Mouse (Mus musculus): ENCODE data around the gene Col27a1. TPM values are rescaled to one million over a fixed set of nuclear protein-coding genes. Genes with fewer than 3 reads are reported as not detected.

Gene Col27a1
- total and polyA plus RNA-seq, 3 experiments = not detected

DNA sequence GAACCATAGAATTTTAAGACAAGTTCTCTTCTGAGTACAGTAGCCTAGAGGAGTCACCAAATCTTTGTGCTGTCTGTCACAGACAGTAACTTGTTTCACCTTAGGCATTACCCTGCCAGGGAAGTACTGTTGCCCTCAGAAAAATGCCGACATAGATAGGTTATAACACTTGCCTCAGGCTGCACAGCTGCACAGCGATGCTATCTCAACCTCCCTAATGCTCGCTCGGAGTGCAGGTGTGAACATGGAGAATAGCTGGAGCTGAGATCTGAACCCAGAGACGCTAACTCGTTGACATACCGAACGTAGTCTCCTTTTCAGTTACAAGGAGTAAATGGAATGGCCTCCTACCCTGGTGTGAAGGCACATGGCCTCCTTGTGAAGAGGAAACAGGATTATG is 84.4 kb downstream of the Col27a1 start:
- Histone ChIP-seq H3K4me1 (ENCODE audit: control insufficient read depth in 1 of 2, insufficient read depth in 2 of 2, low read length in 2 of 2) (no peaks in the 10 kb centered on the region), H3K9me3 (replicated peaks; ENCODE audit: insufficient read depth, low read length) (no peaks in the 10 kb centered on the region), H3K9ac (ENCODE audit: control insufficient read depth, low read depth, low read length, poor library complexity, severe bottlenecking) (no peak overlapping the region), H3K4me3 (ENCODE audit: control insufficient read depth in 1 of 2, insufficient read depth in 1 of 2, low read depth in 2 of 2, low read length in 2 of 2) (no peak overlapping the region), H3K27ac (ENCODE audit: control insufficient read depth, low read depth, low read length) (no peak overlapping the region), H3K27me3 (ENCODE audit: control insufficient read depth in 1 of 2, insufficient read depth in 2 of 2, low read length in 2 of 2) (no peaks in the 10 kb centered on the region), H3K79me2 (ENCODE audit: control insufficient read depth, insufficient read depth, low read length, poor library complexity) (no peaks in the 10 kb centered on the region), H3K36me3 (ENCODE audit: control insufficient read depth in 1 of 2, insufficient read depth in 2 of 2, low read length in 2 of 2) (no peaks in the 10 kb centered on the region)
- no peak for DNase-seq (ENCODE audit: low read depth, low spot score)
- TF ChIP-seq GATA1 (IDR thresholded peaks at IDR 0.05; ENCODE audit: low read depth, low read length) (no peak), UBTF (IDR thresholded peaks at IDR 0.05; ENCODE audit: borderline replicate concordance, insufficient read depth, low read depth, low read length) (no peak), RAD21 (IDR thresholded peaks at IDR 0.05; ENCODE audit: low read depth, low read length) (no peak), POLR2AphosphoS5 (IDR thresholded peaks at IDR 0.05; ENCODE audit: borderline replicate concordance, low read depth, low read length) (no peak), ZMIZ1 (IDR thresholded peaks at IDR 0.05; ENCODE audit: low read depth, low read length) (no peak), POLR2A (IDR thresholded peaks at IDR 0.05; ENCODE audit: control insufficient read depth in 1 of 2, insufficient read depth in 1 of 2, low read depth in 1 of 2, low read length in 2 of 2, poor library complexity in 1 of 2) (no peak), MEF2A (IDR thresholded peaks at IDR 0.05; ENCODE audit: extremely low read depth, insufficient replicate concordance, low read depth, low read length, poor library complexity, severe bottlenecking) (no peak), MYC (IDR thresholded peaks at IDR 0.05; ENCODE audit: low read depth, low read length) (no peak), USF1 (IDR thresholded peaks at IDR 0.05; ENCODE audit: low read depth, low read length) (no peak), MAZ (IDR thresholded peaks at IDR 0.05; ENCODE audit: low read depth, low read length) (no peak), NRF1 (IDR thresholded peaks at IDR 0.05; ENCODE audit: insufficient read depth, low read depth, low read length, poor library complexity, severe bottlenecking) (no peak), HCFC1 (IDR thresholded peaks at IDR 0.05; ENCODE audit: low read depth, low read length) (no peak), MAFK (IDR thresholded peaks at IDR 0.05; ENCODE audit: borderline replicate concordance, low read depth, low read length) (no peak), USF2 (IDR thresholded peaks at IDR 0.05; ENCODE audit: borderline replicate concordance in 1 of 2, insufficient read depth in 1 of 2, low read depth in 1 of 2, low read length in 2 of 2) (no peak), MXI1 (IDR thresholded peaks at IDR 0.05; ENCODE audit: low read depth, low read length) (no peak), E2F4 (IDR thresholded peaks at IDR 0.05; ENCODE audit: borderline replicate concordance, low read depth, low read length) (no peak), ZC3H11A (IDR thresholded peaks at IDR 0.05; ENCODE audit: low read depth, low read length) (no peak)

DNA sequence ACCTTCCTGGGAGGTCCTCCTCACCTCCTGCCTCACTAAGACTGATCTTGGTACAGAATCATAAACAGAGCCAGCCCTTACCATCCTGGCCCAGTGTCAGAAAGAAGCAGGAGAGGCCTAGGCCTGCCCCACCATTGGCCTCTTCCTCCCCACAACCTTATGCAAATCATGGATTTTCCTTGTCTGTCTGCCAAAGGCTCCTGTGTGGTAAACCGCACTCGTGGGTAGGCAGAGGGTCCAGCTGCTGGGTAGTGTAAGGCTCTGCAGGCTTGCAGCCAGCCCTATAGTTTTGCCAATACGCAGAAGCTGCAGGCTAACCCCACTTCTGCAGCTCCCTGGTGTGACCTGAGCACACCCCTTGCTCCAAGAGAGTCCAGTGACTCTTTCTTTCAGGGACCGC is 88.8 kb downstream of the Col27a1 start:
- TF ChIP-seq EP300 (IDR thresholded peaks at IDR 0.05; ENCODE audit: low read depth in 1 of 2, low read length in 2 of 2) (no peak), GABPA (IDR thresholded peaks at IDR 0.05; ENCODE audit: low read depth, low read length) (no peak), ZKSCAN1 (IDR thresholded peaks at IDR 0.05; ENCODE audit: low read depth, low read length) (no peak), CTCF (IDR thresholded peaks at IDR 0.05 in 2 of 3, conservative IDR thresholded peaks at IDR 0.05 in 1 of 3; ENCODE audit: control insufficient read depth in 1 of 3, insufficient read depth in 1 of 3, low read depth in 2 of 3, low read length in 3 of 3, poor library complexity in 1 of 3, severe bottlenecking in 1 of 3) (no peak), USF2 (IDR thresholded peaks at IDR 0.05; ENCODE audit: borderline replicate concordance in 1 of 2, insufficient read depth in 1 of 2, low read depth in 1 of 2, low read length in 2 of 2) (no peak), GATA1 (IDR thresholded peaks at IDR 0.05; ENCODE audit: low read depth, low read length) (no peak), HCFC1 (IDR thresholded peaks at IDR 0.05; ENCODE audit: low read depth, low read length) (no peak), CHD1 (IDR thresholded peaks at IDR 0.05; ENCODE audit: low read depth, low read length) (no peak), ZNF384 (IDR thresholded peaks at IDR 0.05; ENCODE audit: low read depth, low read length) (no peak), ZMIZ1 (IDR thresholded peaks at IDR 0.05; ENCODE audit: low read depth, low read length) (no peak)
- no peak overlapping the region for H3K9ac ChIP-seq (ENCODE audit: control insufficient read depth, low read depth, low read length, poor library complexity, severe bottlenecking)

More for the DNA sequence above, 88.8 kb downstream of the Col27a1 start:
- Histone ChIP-seq H3K27ac (ENCODE audit: control insufficient read depth, low read depth, low read length) (no peak overlapping the region), H3K79me2 (ENCODE audit: control insufficient read depth, insufficient read depth, low read length, poor library complexity) (no peaks in the 10 kb centered on the region), H3K9me3 (replicated peaks; ENCODE audit: insufficient read depth, low read length) (no peaks in the 10 kb centered on the region), H3K27me3 (ENCODE audit: control insufficient read depth in 1 of 2, insufficient read depth in 2 of 2, low read length in 2 of 2) (no peaks in the 10 kb centered on the region), H3K36me3 (ENCODE audit: control insufficient read depth in 1 of 2, insufficient read depth in 2 of 2, low read length in 2 of 2) (no peaks in the 10 kb centered on the region), H3K4me1 (ENCODE audit: control insufficient read depth in 1 of 2, insufficient read depth in 2 of 2, low read length in 2 of 2) (no peaks in the 10 kb centered on the region), H3K4me3 (ENCODE audit: control insufficient read depth in 1 of 2, insufficient read depth in 1 of 2, low read depth in 2 of 2, low read length in 2 of 2) (no peak overlapping the region)
- DNase-seq (ENCODE audit: low read depth, low spot score) = no peak
